Mouse (Mus musculus) liver, embryonic 14.5 days (tissue): Measurements from ENCODE around the gene Rabep1.

Source experiments
- CTCF ChIP-seq: IDR thresholded peaks from 2 replicates; pipeline ENCODE4 v1.5.1; 2016; ENCODE audit warnings: antibody characterized with exemption, low read depth, control low read depth
- EP300 ChIP-seq: IDR thresholded peaks from 2 replicates; pipeline ENCODE4 v1.6.1; 2016; ENCODE audit warnings: antibody characterized with exemption, low read depth

GRCm38 (mm10) chr11:70809011-70809410 lies 35.6 kb upstream of the Rabep1 start:
- TF ChIP-seq CTCF, result no peak
- no peak for TF ChIP-seq EP300
